Mouse (Mus musculus) myocyte (in vitro differentiated cells): ENCODE data around the gene Lpar1. TPM values are rescaled to one million over a fixed set of nuclear protein-coding genes. Genes with fewer than 3 reads are reported as not detected.
A peak's percentile ranks its signal among the peaks of the same experiment; 100 is the strongest.

Source experiments
- H3K27me3 ChIP-seq: one replicate; pipeline ENCODE4 v1.6.1; 2011; ENCODE audit not compliant: control insufficient read depth, insufficient read depth, insufficient read length
- H3K36me3 ChIP-seq: one replicate; pipeline ENCODE4 v1.6.1; 2011; ENCODE audit not compliant: control insufficient read depth, insufficient read depth
- H3K4me2 ChIP-seq: one replicate; pipeline ENCODE4 v1.6.1; 2011; ENCODE audit warnings: low read depth, control low read depth
- H3K4me3 ChIP-seq: one replicate; pipeline ENCODE4 v1.5.1; 2011; ENCODE audit warnings: mild to moderate bottlenecking, control low read depth, moderate library complexity
- H3K79me2 ChIP-seq: one replicate; pipeline ENCODE4 v1.6.1; 2011; ENCODE audit not compliant: control insufficient read depth, insufficient read depth
- H3ac ChIP-seq: one replicate; pipeline ENCODE4 v1.6.1; 2011; ENCODE audit not compliant: control insufficient read depth, insufficient read length
- CEBPB ChIP-seq: IDR thresholded peaks from 2 replicates; pipeline ENCODE4 v1.6.1; 2011; ENCODE audit warnings: mild to moderate bottlenecking, moderate library complexity; ENCODE audit not compliant: poor library complexity, insufficient read depth, severe bottlenecking
- E2F4 ChIP-seq: IDR thresholded peaks from one replicate; pipeline ENCODE4 v1.6.1; 2011; ENCODE audit warnings: mild to moderate bottlenecking, control low read depth, moderate library complexity; ENCODE audit not compliant: insufficient read depth
- MAX ChIP-seq: IDR thresholded peaks from one replicate; pipeline ENCODE4 v1.6.1; 2011; ENCODE audit warnings: low read depth, mild to moderate bottlenecking, control low read depth
- MYOD1 ChIP-seq, 3 experiments: IDR thresholded peaks; one replicate each; pipeline ENCODE4 v1.6.1; 2011; ENCODE audit warnings: control low read depth in 2 of 3, low read depth in 2 of 3, mild to moderate bottlenecking in 2 of 3, moderate library complexity in 1 of 3; ENCODE audit not compliant: insufficient read length in 2 of 3, control insufficient read depth in 1 of 3
- MYOG ChIP-seq, 3 experiments: IDR thresholded peaks; one replicate each; pipeline ENCODE4 v1.6.1; 2011; ENCODE audit warnings: control low read depth in 2 of 3, low read depth in 2 of 3, mild to moderate bottlenecking in 2 of 3; ENCODE audit not compliant: insufficient read length in 2 of 3, control insufficient read depth in 1 of 3, insufficient read depth in 1 of 3
- POLR2A ChIP-seq: IDR thresholded peaks from one replicate; pipeline ENCODE4 v1.6.1; 2011; ENCODE audit warnings: low read depth, mild to moderate bottlenecking, control low read depth, moderate library complexity; ENCODE audit not compliant: insufficient read length
- POLR2AphosphoS2 ChIP-seq: IDR thresholded peaks from one replicate; pipeline ENCODE4 v1.6.1; 2011; ENCODE audit warnings: low read depth, control low read depth; ENCODE audit not compliant: insufficient read length
- REST ChIP-seq: IDR thresholded peaks from one replicate; pipeline ENCODE4 v1.6.1; 2011; ENCODE audit warnings: mild to moderate bottlenecking, control low read depth, moderate library complexity; ENCODE audit not compliant: insufficient read depth, insufficient read length
- SRF ChIP-seq: IDR thresholded peaks from one replicate; pipeline ENCODE4 v1.6.1; 2011; ENCODE audit warnings: low read depth; ENCODE audit not compliant: control insufficient read depth, insufficient read length
- TCF12 ChIP-seq: IDR thresholded peaks from one replicate; pipeline ENCODE4 v1.6.1; 2011; ENCODE audit warnings: mild to moderate bottlenecking, control low read depth; ENCODE audit not compliant: poor library complexity, insufficient read depth, severe bottlenecking
- TCF3 ChIP-seq: IDR thresholded peaks from one replicate; pipeline ENCODE4 v1.6.1; 2011; ENCODE audit warnings: low read depth, control low read depth; ENCODE audit not compliant: insufficient read length
- USF1 ChIP-seq: IDR thresholded peaks from one replicate; pipeline ENCODE4 v1.6.1; 2011; ENCODE audit warnings: low read depth, mild to moderate bottlenecking, control low read depth, moderate library complexity
- polyA plus RNA-seq: library from polyadenylated mRNA; unstranded; fragments of >200 nt; fragmentation: generic; extraction: Trizol; gene quantifications from one replicate; pipeline ENCODE4 v1.2.1, GENCODE M21; 2012; ENCODE audit warnings: missing spikeins

The Lpar1 gene
- polyA plus RNA-seq, 1 experiment: 14.1 TPM

DNA sequence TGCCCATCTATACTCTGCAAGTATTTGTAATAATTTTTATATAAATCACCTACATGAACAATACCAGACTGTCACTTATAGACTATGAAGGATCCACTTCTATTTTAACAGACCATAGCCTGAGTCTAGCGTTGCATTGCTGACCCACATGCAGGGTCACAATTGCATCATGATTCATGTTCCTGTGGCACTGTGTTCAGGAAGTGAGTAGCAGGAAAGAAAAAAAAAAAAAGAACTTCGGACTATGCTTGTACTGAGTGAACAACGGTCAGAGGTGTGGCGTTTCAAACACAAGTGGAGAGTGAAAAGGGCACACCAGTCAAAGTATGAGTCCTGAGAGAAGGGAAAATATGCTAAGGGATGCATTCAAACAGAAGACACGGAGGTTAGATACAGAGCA lies 90.7 kb downstream of the Lpar1 start:
- TF ChIP-seq CEBPB (peak; percentile 70), TCF3 (no peak)
- no peak overlapping the region for H3K4me3 ChIP-seq
- H3ac ChIP-seq: no peak overlapping the region
- H3K27me3 ChIP-seq: no peaks in the 10 kb centered on the region
- no peaks in the 10 kb centered on the region for H3K36me3 ChIP-seq
- peak overlapping the region; percentile 37 for H3K4me2 ChIP-seq
- peaks cover 2% of the 10 kb centered on the region for H3K79me2 ChIP-seq

GRCm38 (mm10) chr4:58462586-58462985 lies 91.1 kb downstream of the Lpar1 start:
- TF ChIP-seq REST (no peak), MYOD1 (IDR thresholded peaks at IDR 0.05; ENCODE audit: control insufficient read depth in 1 of 3, insufficient read length in 2 of 3, low read depth in 2 of 3) (peak in 1 of 3 experiments; percentile 43), SRF (no peak), MYOG (IDR thresholded peaks at IDR 0.05; ENCODE audit: control insufficient read depth in 1 of 3, insufficient read depth in 1 of 3, insufficient read length in 2 of 3, low read depth in 2 of 3) (peak in 1 of 3 experiments; percentile 63), TCF12 (no peak), CEBPB (peak; percentile 24; the same call in 1 of the 2 replicates)
- H3K36me3 ChIP-seq: no peaks in the 10 kb centered on the region
- H3K79me2 ChIP-seq: no peaks in the 10 kb centered on the region
- H3ac ChIP-seq: no peak overlapping the region
- no peak overlapping the region for H3K4me2 ChIP-seq
- no peak overlapping the region for H3K4me3 ChIP-seq
- no peaks in the 10 kb centered on the region for H3K27me3 ChIP-seq

- TF ChIP-seq TCF3: no peak
- TF ChIP-seq SRF: no peak
- no peak for TF ChIP-seq TCF12
- no peak for TF ChIP-seq MYOD1 (IDR thresholded peaks at IDR 0.05; ENCODE audit: control insufficient read depth in 1 of 3, insufficient read length in 2 of 3, low read depth in 2 of 3)
- no peak for TF ChIP-seq USF1
- TF ChIP-seq REST: no peak
- TF ChIP-seq POLR2AphosphoS2: no peak
- no peak for TF ChIP-seq MYOG (IDR thresholded peaks at IDR 0.05; ENCODE audit: control insufficient read depth in 1 of 3, insufficient read depth in 1 of 3, insufficient read length in 2 of 3, low read depth in 2 of 3)
- TF ChIP-seq POLR2A: no peak
- no peak for TF ChIP-seq CEBPB
- TF ChIP-seq MAX: no peak
- TF ChIP-seq E2F4: no peak
- peaks cover 4% of the 10 kb centered on the region for H3K79me2 ChIP-seq
- H3K36me3 ChIP-seq: no peaks in the 10 kb centered on the region
- H3K4me2 ChIP-seq: no peak overlapping the region
- H3K27me3 ChIP-seq: no peaks in the 10 kb centered on the region
- no peak overlapping the region for H3ac ChIP-seq
- H3K4me3 ChIP-seq: no peak overlapping the region
Measured at GRCm38 (mm10) chr4:58453334-58453733, 100.4 kb downstream of the Lpar1 start.

DNA sequence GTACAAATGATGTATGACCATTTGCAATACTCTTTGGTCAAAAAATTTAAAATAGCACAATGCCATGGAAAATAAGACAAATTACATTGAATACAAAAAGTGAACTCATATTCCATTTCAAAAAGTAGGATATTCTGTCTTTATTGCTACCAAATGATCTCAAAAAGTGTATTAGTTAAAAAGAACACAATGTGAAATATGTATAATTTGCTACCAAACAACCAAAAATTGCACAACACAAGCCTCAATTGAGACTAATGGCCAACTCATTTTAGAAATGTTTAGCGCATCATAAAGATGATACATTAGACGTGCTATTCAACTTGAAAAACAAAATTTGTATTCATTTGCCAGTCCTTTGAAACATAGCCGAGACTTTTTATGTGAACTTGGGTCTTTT lies 104.9 kb downstream of the Lpar1 start:
- Histone ChIP-seq H3ac (no peak overlapping the region), H3K36me3 (no peaks in the 10 kb centered on the region), H3K79me2 (peaks cover 4% of the 10 kb centered on the region), H3K27me3 (no peaks in the 10 kb centered on the region), H3K4me3 (no peak overlapping the region), H3K4me2 (no peak overlapping the region)
- TF ChIP-seq E2F4 (no peak), USF1 (no peak), MYOG (IDR thresholded peaks at IDR 0.05; ENCODE audit: control insufficient read depth in 1 of 3, insufficient read depth in 1 of 3, insufficient read length in 2 of 3, low read depth in 2 of 3) (no peak)

- Histone ChIP-seq H3K27me3 (no peaks in the 10 kb centered on the region), H3K36me3 (no peaks in the 10 kb centered on the region), H3K4me2 (no peak overlapping the region), H3K79me2 (peaks cover 4% of the 10 kb centered on the region), H3K4me3 (no peak overlapping the region), H3ac (no peak overlapping the region)
- no peak for TF ChIP-seq USF1
- no peak for TF ChIP-seq MYOG (IDR thresholded peaks at IDR 0.05; ENCODE audit: control insufficient read depth in 1 of 3, insufficient read depth in 1 of 3, insufficient read length in 2 of 3, low read depth in 2 of 3)
- no peak for TF ChIP-seq REST
- no peak for TF ChIP-seq TCF3
- TF ChIP-seq MYOD1 (IDR thresholded peaks at IDR 0.05; ENCODE audit: control insufficient read depth in 1 of 3, insufficient read length in 2 of 3, low read depth in 2 of 3): no peak
- TF ChIP-seq SRF: no peak
- TF ChIP-seq TCF12: no peak
- TF ChIP-seq POLR2A: no peak
- TF ChIP-seq E2F4: no peak
- no peak for TF ChIP-seq POLR2AphosphoS2
- no peak for TF ChIP-seq CEBPB
- no peak for TF ChIP-seq MAX
Measured at GRCm38 (mm10) chr4:58447841-58448240, 105.9 kb downstream of the Lpar1 start.
